Mouse (Mus musculus) heart, adult 2 months (tissue): ENCODE data around the gene Ndufv1.

ENCODE experiments used
- CTCF ChIP-seq: fragments of 200-600 bp; IDR thresholded peaks from 2 replicates; pipeline ENCODE4 v1.8.1; 2022; ENCODE audit warnings: antibody characterized with exemption, mild to moderate bottlenecking, moderate library complexity
- EP300 ChIP-seq: fragments of 200-500 bp; IDR thresholded peaks from 2 replicates; pipeline ENCODE4 v1.6.1; 2011; ENCODE audit warnings: low read depth, low read length, control low read depth; ENCODE audit not compliant: insufficient read depth
- POLR2A ChIP-seq: fragments of 200-500 bp; IDR thresholded peaks from 2 replicates; pipeline ENCODE4 v1.6.1; 2011; ENCODE audit warnings: mild to moderate bottlenecking, low read depth, low read length, control low read depth; ENCODE audit not compliant: insufficient read depth

- TF ChIP-seq CTCF, result no peak
- no peak for TF ChIP-seq POLR2A
- TF ChIP-seq EP300, result no peak
Observed at GRCm38 (mm10) chr19:3996106-3996505, 16.5 kb downstream of the Ndufv1 start.
